Mouse (Mus musculus) embryonic facial prominence, embryonic 14.5 days (tissue): ENCODE results near the gene Vmn1r215. TPM values are rescaled to one million over a fixed set of nuclear protein-coding genes. Genes with fewer than 3 reads are reported as not detected.
"Not testable (repeated sequence)": the region's sequence is repeated elsewhere in the genome, so short reads cannot be mapped to it uniquely, and the experiment has no call there.

Experiments used
- ATAC-seq: fragments of 200-750 bp; cut with Nextera tagmentation; 2 replicates; pipeline ENCODE4 v1.8.0; 2017; ENCODE audit warnings: low read depth, moderate number of reproducible peaks, moderate TSS enrichment
- DNase-seq: peaks from one replicate; pipeline ENCODE4 v3.0.0-alpha.2; 2015; ENCODE audit warnings: low spot score
- H3K27ac ChIP-seq: fragments of 300-500 bp; sonication (generic); replicated peaks from 2 replicates; pipeline ENCODE4 v1.5.1; 2014; ENCODE audit warnings: low read depth, mild to moderate bottlenecking, low read length, moderate library complexity
- H3K27me3 ChIP-seq: fragments of 300-500 bp; sonication (generic); replicated peaks from 2 replicates; pipeline ENCODE4 v1.6.1; 2014; ENCODE audit warnings: low read length; ENCODE audit not compliant: control insufficient read depth, insufficient read depth
- H3K36me3 ChIP-seq: fragments of 300-500 bp; sonication (generic); 2 replicates; pipeline ENCODE4 v1.6.1; 2014; ENCODE audit warnings: low read length, mixed read lengths; ENCODE audit not compliant: control insufficient read depth, insufficient read depth
- H3K4me1 ChIP-seq: fragments of 300-500 bp; sonication (generic); 2 replicates; pipeline ENCODE4 v1.6.1; 2014; ENCODE audit warnings: antibody characterized with exemption, low read length; ENCODE audit not compliant: control insufficient read depth, insufficient read depth
- H3K4me2 ChIP-seq: fragments of 300-500 bp; sonication (generic); 2 replicates; pipeline ENCODE4 v1.6.1; 2014; ENCODE audit warnings: low read depth, mild to moderate bottlenecking, low read length, moderate library complexity, mixed read lengths
- H3K4me3 ChIP-seq: fragments of 300-500 bp; sonication (generic); 2 replicates; pipeline ENCODE4 v1.5.1; 2014; ENCODE audit warnings: low read depth, mild to moderate bottlenecking, low read length
- H3K9ac ChIP-seq: fragments of 300-500 bp; sonication (generic); 2 replicates; pipeline ENCODE4 v1.6.1; 2014; ENCODE audit warnings: low read depth, mild to moderate bottlenecking, low read length, moderate library complexity, mixed read lengths
- H3K9me3 ChIP-seq: fragments of 300-500 bp; sonication (generic); 2 replicates; pipeline ENCODE4 v1.6.1; 2016; ENCODE audit warnings: low read length; ENCODE audit not compliant: control insufficient read depth
- WGBS: fragments of 180-500 bp; shearing (Covaris S2); extraction: QIAGEN DNeasy Blood & Tissue Kit; methylation state at CpG from one replicate; pipeline ENCODE4 v1.1.7; 2014; 5-methylcytosine and 5-hydroxymethylcytosine counted together
- polyA plus RNA-seq: library from polyadenylated mRNA; unstranded; fragments of >200 nt; fragmentation: Nextera tagmentation; extraction: Ambion mirVana; gene quantifications from 2 replicates; pipeline ENCODE4 v1.2.1, GENCODE M21; 2014

Vmn1r215 gene
- not detected in 2 replicates for polyA plus RNA-seq

DNA sequence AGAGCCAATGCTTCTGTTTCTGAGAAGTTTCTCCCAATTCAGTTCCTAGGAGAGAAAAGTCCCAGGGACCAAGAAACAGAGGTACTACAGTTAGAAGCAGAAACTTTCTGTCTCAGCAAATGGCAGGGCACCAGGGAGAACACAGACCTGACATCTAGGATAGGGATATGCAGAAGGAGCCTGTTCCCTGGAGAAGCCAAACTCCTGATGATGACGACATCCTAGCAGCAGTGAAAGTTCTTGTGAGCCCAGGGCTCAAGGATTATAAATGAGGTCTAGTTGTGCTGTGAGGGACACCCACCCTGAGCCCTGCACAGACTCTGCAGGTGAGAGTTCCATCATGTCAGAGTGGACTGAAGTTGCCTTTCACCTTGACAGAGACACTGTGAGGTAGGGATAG is at the start of gene Vmn1r215:
Gene Vmn1r215 (plus strand): TSS at position 301 of the 400 bp plus-strand sequence.
- no peaks in the 10 kb centered on the region for H3K9me3 ChIP-seq

DNA sequence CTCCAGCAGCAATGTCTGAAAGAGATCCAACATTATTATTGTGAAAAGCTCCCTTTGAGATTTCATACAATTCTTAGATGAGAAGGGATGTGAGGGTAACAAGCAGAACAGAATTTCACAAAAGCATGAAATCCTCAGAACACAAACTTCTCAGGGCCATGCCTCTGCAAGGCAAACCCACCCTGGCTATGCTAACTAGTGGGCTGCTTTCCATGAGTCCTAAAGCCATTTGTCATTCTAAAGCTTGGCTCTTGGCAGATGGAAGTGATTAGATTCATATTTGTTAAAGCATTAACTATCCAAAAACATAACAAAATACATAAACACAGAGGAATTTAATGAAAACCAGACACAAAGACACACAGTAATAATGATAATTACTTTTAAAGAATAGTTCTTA is 49.7 kb upstream of the Vmn1r215 start:
- H3K4me3 ChIP-seq, result no peak overlapping the region
- no peaks in the 10 kb centered on the region for H3K36me3 ChIP-seq
- H3K27ac ChIP-seq, result no peak overlapping the region
- DNase-seq (peak; percentile 85), ATAC-seq (peak; percentile 55; the same call in 1 of the 2 replicates)
- H3K4me1 ChIP-seq, result no peaks in the 10 kb centered on the region
- H3K9ac ChIP-seq, result no peak overlapping the region
- H3K4me2 ChIP-seq, result no peak overlapping the region
- no peaks in the 10 kb centered on the region for H3K9me3 ChIP-seq
- H3K27me3 ChIP-seq, result no peaks in the 10 kb centered on the region

More for the DNA sequence above, at the start of gene Vmn1r215:
- H3K4me2 ChIP-seq, result no peak within 1 kb of the TSS
- no peaks in the 10 kb centered on the region for H3K27me3 ChIP-seq
- no peaks in the 10 kb centered on the region for H3K36me3 ChIP-seq
- H3K9ac ChIP-seq, result no peak within 1 kb of the TSS
- no peak for ATAC-seq
- no peak within 1 kb of the TSS for H3K4me3 ChIP-seq
- H3K27ac ChIP-seq, result no peak within 1 kb of the TSS
- DNase-seq, result no peak
- no peaks in the 10 kb centered on the region for H3K4me1 ChIP-seq
- 76% methylated on average over 1 of the region's 1 CpGs for WGBS

DNA sequence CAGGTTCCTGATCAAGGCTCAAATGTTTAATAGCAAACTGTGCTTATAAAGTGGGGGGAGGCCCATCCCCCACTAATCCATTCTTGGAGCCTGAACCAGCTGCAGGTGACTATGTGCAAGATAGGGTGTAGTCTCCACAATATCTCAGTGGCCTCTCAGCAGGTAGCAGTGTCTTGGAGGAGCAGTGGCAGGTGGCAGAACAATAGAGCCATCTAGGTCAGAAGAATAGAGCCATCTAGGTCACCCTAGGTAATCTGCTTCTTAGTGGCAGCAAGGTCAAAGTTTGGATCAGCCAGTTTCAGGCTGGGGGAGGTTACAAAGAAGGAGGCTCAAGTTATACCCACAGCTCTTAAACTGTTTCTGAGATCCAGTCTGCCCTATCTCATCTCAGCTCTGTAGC is 43.0 kb upstream of the Vmn1r215 start:
- no peak overlapping the region for H3K27ac ChIP-seq
- no peaks in the 10 kb centered on the region for H3K36me3 ChIP-seq
- H3K4me1 ChIP-seq, result no peaks in the 10 kb centered on the region
- H3K9me3 ChIP-seq, result no peaks in the 10 kb centered on the region
- H3K27me3 ChIP-seq, result no peaks in the 10 kb centered on the region
- ATAC-seq (no peak), DNase-seq (no peak)
- no peak overlapping the region for H3K4me3 ChIP-seq
- no peak overlapping the region for H3K9ac ChIP-seq
- H3K4me2 ChIP-seq, result no peak overlapping the region

DNA sequence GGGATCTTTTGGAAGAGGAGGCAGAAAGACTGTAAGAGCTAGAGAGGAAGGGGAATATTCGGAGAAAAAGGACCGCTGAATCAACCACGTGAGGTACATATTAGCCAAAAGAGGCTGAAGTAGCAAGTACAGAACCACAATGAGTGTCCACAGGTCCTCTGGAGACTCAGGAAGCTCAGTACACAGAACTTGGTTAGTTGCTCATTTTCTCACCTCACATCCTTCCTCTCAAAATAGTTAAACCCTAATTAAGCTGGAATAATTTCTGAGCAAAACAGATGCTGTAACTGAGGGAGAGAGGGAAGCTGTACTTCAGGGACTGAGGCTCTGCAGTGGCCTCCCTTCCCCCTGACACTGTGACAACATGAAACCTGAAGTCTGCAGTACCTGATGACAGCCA is 37.7 kb upstream of the Vmn1r215 start, which contains the start of gene Vmn1r214:
Gene Vmn1r214 (plus strand): TSS at position 301 of the 400 bp plus-strand sequence.
- ATAC-seq (no peak), DNase-seq (no peak)
- Histone ChIP-seq H3K9me3 (no peaks in the 10 kb centered on the region), H3K27me3 (no peaks in the 10 kb centered on the region), H3K4me1 (no peaks in the 10 kb centered on the region), H3K4me2 (no peak within 1 kb of the TSS), H3K4me3 (no peak within 1 kb of the TSS), H3K9ac (no peak within 1 kb of the TSS), H3K36me3 (no peaks in the 10 kb centered on the region), H3K27ac (no peak within 1 kb of the TSS)
- 88% methylated on average over 3 of the region's 3 CpGs for WGBS

DNA sequence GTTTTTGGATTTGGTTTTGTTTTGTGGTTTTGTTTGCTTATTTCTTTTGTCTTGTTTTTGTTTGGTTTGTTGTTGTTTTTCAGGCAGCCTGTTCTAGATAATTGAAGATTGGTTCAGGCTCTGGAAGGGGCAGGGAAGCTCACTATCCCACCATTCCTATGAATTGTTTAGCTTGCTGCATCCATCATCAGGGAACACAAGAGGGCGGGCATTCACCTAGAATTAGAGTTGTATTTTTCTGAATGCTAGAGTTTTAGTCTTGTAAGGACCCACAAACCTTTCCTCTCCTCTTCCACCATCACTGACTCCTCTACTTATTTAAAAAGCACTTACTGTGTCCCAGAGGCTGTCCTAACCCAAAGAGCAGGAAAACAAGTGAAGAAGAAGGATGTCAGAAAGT is 10.0 kb upstream of the Vmn1r215 start:
- H3K4me1 ChIP-seq, result no peaks in the 10 kb centered on the region
- no peak overlapping the region for H3K27ac ChIP-seq
- H3K9ac ChIP-seq, result no peak overlapping the region
- no peak overlapping the region for H3K4me2 ChIP-seq
- DNase-seq (no peak), ATAC-seq (no peak)
- H3K36me3 ChIP-seq, result no peaks in the 10 kb centered on the region
- H3K27me3 ChIP-seq, result no peaks in the 10 kb centered on the region
- WGBS, result 43% methylated on average over 1 of the region's 1 CpGs
- no peaks in the 10 kb centered on the region for H3K9me3 ChIP-seq
- H3K4me3 ChIP-seq, result no peak overlapping the region

DNA sequence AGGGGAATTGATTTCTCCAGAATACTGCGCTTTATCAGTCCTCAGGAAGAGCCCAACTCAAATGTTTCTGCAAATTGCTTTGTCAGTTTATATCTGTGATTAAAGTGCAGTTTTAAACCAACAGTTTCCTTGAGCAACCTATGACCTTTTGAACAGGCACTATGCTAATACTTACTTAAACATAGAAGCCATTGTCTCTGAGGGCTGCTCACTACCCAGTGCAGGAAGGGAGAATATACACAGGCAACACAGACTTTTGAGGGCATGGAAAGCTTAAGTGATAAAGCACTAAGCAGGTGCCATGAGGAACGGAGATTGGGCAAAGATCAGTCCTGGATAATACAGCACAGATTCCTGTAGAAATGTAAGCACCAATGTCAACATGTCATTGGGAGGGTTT is 1.5 kb downstream of the Vmn1r215 start:
- no peak overlapping the region for H3K4me3 ChIP-seq

DNA sequence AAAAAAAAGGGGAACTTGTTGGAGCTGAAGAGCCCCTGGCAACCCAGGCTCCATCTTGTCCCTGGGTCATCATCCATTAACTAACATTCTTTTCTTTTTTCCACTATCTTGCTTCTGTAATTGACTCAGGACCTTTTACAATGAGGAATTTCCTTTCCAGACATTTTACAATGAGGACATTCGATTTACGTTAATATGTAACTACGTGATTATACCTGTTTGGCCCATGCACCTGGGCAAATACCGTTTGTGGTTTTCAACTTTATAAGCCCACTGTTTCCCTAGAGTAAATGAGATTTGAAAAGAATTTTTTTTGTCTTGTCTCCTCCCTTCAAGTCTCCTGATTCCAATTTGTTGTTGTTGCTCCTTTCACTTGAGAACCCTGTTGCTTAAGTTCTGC is 26.6 kb downstream of the Vmn1r215 start:
- no peak overlapping the region for H3K4me2 ChIP-seq
- DNase-seq (no peak), ATAC-seq (no peak)
- H3K4me3 ChIP-seq, result no peak overlapping the region
- WGBS, result 84% methylated on average over 4 of the region's 4 CpGs
- no peaks in the 10 kb centered on the region for H3K27me3 ChIP-seq
- H3K4me1 ChIP-seq, result no peaks in the 10 kb centered on the region
- H3K9me3 ChIP-seq, result no peaks in the 10 kb centered on the region
- H3K9ac ChIP-seq, result no peak overlapping the region
- H3K36me3 ChIP-seq, result no peaks in the 10 kb centered on the region
- no peak overlapping the region for H3K27ac ChIP-seq

More for the DNA sequence above, 1.5 kb downstream of the Vmn1r215 start:
- Histone ChIP-seq H3K27me3 (no peaks in the 10 kb centered on the region), H3K9me3 (no peaks in the 10 kb centered on the region), H3K4me1 (no peaks in the 10 kb centered on the region), H3K36me3 (no peaks in the 10 kb centered on the region), H3K9ac (no peak overlapping the region), H3K27ac (no peak overlapping the region), H3K4me2 (no peak overlapping the region)
- WGBS, result 80% methylated on average over 2 of the region's 2 CpGs
- ATAC-seq (no peak), DNase-seq (no peak)

DNA sequence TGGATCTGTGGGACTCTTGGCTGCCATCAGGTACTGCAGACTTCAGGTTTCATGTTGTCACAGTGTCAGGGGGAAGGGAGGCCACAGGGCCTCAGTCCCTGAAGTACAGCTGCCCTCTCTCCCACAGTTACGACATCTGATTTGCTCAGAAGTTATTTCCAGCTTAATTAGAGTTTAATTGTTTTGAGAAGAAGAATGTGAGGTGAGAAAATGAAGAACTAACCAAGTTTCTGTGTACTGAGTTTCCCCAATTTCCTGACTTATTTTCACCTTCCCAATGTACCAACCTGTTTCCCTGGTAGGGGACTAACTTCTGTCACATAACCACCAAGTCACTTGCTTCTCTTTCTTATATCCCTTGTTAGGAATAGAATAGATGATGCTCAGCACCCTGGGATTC is 50.3 kb downstream of the Vmn1r215 start, which contains the start of gene Vmn1r217:
Gene Vmn1r217 (minus strand): TSS at position 101 of the 400 bp plus-strand sequence.
- H3K4me3 ChIP-seq, H3K4me1 ChIP-seq, DNase-seq, ATAC-seq, H3K4me2 ChIP-seq, H3K36me3 ChIP-seq, H3K27ac ChIP-seq, H3K27me3 ChIP-seq, H3K9me3 ChIP-seq, H3K9ac ChIP-seq: not testable (repeated sequence)
- WGBS, result 81% methylated on average over 1 of the region's 1 CpGs

DNA sequence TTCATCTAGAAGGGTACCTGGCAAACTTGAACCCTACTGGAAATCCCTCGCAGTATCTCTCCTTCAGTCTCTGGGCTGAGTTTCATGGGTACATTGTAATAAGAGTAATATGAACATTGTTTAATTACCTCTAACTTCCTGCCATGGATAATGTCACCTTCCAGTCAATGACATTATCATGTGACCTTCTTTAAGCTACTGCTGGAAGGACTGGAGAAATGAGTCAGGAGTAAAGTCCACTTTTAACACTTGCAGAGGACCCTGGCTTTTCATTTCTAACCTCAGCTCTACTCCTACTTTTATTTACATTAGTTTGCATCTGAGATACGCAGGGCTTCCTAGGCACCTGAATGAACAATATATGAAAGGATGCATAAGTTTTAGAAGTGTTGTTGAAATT is 52.8 kb downstream of the Vmn1r215 start:
- Histone ChIP-seq H3K9me3 (no peaks in the 10 kb centered on the region), H3K36me3 (no peaks in the 10 kb centered on the region), H3K4me2 (no peak overlapping the region), H3K4me3 (no peak overlapping the region), H3K4me1 (no peaks in the 10 kb centered on the region), H3K27me3 (no peaks in the 10 kb centered on the region), H3K27ac (no peak overlapping the region), H3K9ac (no peak overlapping the region)
- no peak for ATAC-seq
- WGBS, result 79% methylated on average over 2 of the region's 2 CpGs
- no peak for DNase-seq
